Mouse (Mus musculus): ENCODE data around the gene 5330417C22Rik. TPM values are rescaled to one million over a fixed set of nuclear protein-coding genes. Genes with fewer than 3 reads are reported as not detected.
A peak's percentile ranks its signal among the peaks of the same experiment; 100 is the strongest.

Gene 5330417C22Rik
- polyA plus RNA-seq, 1 experiment, result not detected

- Histone ChIP-seq H3K4me3 (replicated peaks; ENCODE audit: control insufficient read depth, low read depth, low read length) (peak overlapping the region; percentile 91), H3K4me1 (ENCODE audit: control insufficient read depth, insufficient read depth, low read length) (no peaks in the 10 kb centered on the region; the same call in 1 of the 2 replicates), H3K27ac (ENCODE audit: control insufficient read depth, insufficient read depth, low read depth, low read length, poor library complexity) (peak overlapping the region; percentile 67)
- WGBS, result 3% methylated on average over 8 of the region's 8 CpGs
- TF ChIP-seq POLR2A (IDR thresholded peaks at IDR 0.05; ENCODE audit: borderline replicate concordance, control insufficient read depth, low read depth, low read length), result no peak
These were observed 92.3 kb downstream of the 5330417C22Rik start for GRCm38 (mm10) chr3:108444029-108444428.

- H3K4me3 ChIP-seq (replicated peaks; ENCODE audit: control insufficient read depth, low read depth, low read length), result no peak overlapping the region
- H3K4me1 ChIP-seq (ENCODE audit: control insufficient read depth, insufficient read depth, low read length), result no peaks in the 10 kb centered on the region; the same call in 1 of the 2 replicates
- TF ChIP-seq POLR2A (IDR thresholded peaks at IDR 0.05; ENCODE audit: borderline replicate concordance, control insufficient read depth, low read depth, low read length) (no peak), CTCF (IDR thresholded peaks at IDR 0.05; ENCODE audit: control insufficient read depth, insufficient read depth, low read length) (no peak)
- H3K27ac ChIP-seq (ENCODE audit: control insufficient read depth, insufficient read depth, low read depth, low read length, poor library complexity), result no peak overlapping the region
- 90% methylated on average over 7 of the region's 7 CpGs for WGBS
These were observed 100.0 kb downstream of the 5330417C22Rik start for GRCm38 (mm10) chr3:108436380-108436714.

- H3K4me3 ChIP-seq (replicated peaks; ENCODE audit: control insufficient read depth, low read depth, low read length), result no peak overlapping the region
- no peak overlapping the region for H3K27ac ChIP-seq (ENCODE audit: control insufficient read depth, insufficient read depth, low read depth, low read length, poor library complexity)
- TF ChIP-seq CTCF (IDR thresholded peaks at IDR 0.05; ENCODE audit: control insufficient read depth, insufficient read depth, low read length), result no peak
- TF ChIP-seq POLR2A (IDR thresholded peaks at IDR 0.05; ENCODE audit: borderline replicate concordance, control insufficient read depth, low read depth, low read length), result no peak
- no peaks in the 10 kb centered on the region; the same call in 1 of the 2 replicates for H3K4me1 ChIP-seq (ENCODE audit: control insufficient read depth, insufficient read depth, low read length)
- 86% methylated on average over 17 of the region's 17 CpGs for WGBS
These were observed 100.5 kb downstream of the 5330417C22Rik start for GRCm38 (mm10) chr3:108435701-108436379.

GRCm38 (mm10) chr3:108433881-108434495, 102.3 kb downstream of the 5330417C22Rik start:
- 85% methylated on average over 19 of the region's 19 CpGs for WGBS
- TF ChIP-seq CTCF (IDR thresholded peaks at IDR 0.05; ENCODE audit: control insufficient read depth, insufficient read depth, low read length), result no peak
- no peak for TF ChIP-seq POLR2A (IDR thresholded peaks at IDR 0.05; ENCODE audit: borderline replicate concordance, control insufficient read depth, low read depth, low read length)
- no peak overlapping the region; the same call in 1 of the 2 replicates for H3K27ac ChIP-seq (ENCODE audit: control insufficient read depth, insufficient read depth, low read depth, low read length, poor library complexity)
- H3K4me3 ChIP-seq (replicated peaks; ENCODE audit: control insufficient read depth, low read depth, low read length), result no peak overlapping the region
- H3K4me1 ChIP-seq (ENCODE audit: control insufficient read depth, insufficient read depth, low read length), result no peaks in the 10 kb centered on the region

GRCm38 (mm10) chr3:108433188-108433880, 103.0 kb downstream of the 5330417C22Rik start:
- no peak overlapping the region for H3K4me3 ChIP-seq (replicated peaks; ENCODE audit: control insufficient read depth, low read depth, low read length)

GRCm38 (mm10) chr3:108432542-108433187, 103.7 kb downstream of the 5330417C22Rik start:
- TF ChIP-seq CTCF (IDR thresholded peaks at IDR 0.05; ENCODE audit: control insufficient read depth, insufficient read depth, low read length) (no peak), POLR2A (IDR thresholded peaks at IDR 0.05; ENCODE audit: borderline replicate concordance, control insufficient read depth, low read depth, low read length) (no peak)
- Histone ChIP-seq H3K4me1 (ENCODE audit: control insufficient read depth, insufficient read depth, low read length) (no peaks in the 10 kb centered on the region), H3K4me3 (replicated peaks; ENCODE audit: control insufficient read depth, low read depth, low read length) (no peak overlapping the region), H3K27ac (ENCODE audit: control insufficient read depth, insufficient read depth, low read depth, low read length, poor library complexity) (no peak overlapping the region; the same call in 1 of the 2 replicates)
- 94% methylated on average over 13 of the region's 13 CpGs for WGBS

More at GRCm38 (mm10) chr3:108433188-108433880, 103.0 kb downstream of the 5330417C22Rik start:
- 89% methylated on average over 18 of the region's 18 CpGs for WGBS
- Histone ChIP-seq H3K4me1 (ENCODE audit: control insufficient read depth, insufficient read depth, low read length) (no peaks in the 10 kb centered on the region), H3K27ac (ENCODE audit: control insufficient read depth, insufficient read depth, low read depth, low read length, poor library complexity) (no peak overlapping the region; the same call in 1 of the 2 replicates)
- no peak for TF ChIP-seq CTCF (IDR thresholded peaks at IDR 0.05; ENCODE audit: control insufficient read depth, insufficient read depth, low read length)
- no peak for TF ChIP-seq POLR2A (IDR thresholded peaks at IDR 0.05; ENCODE audit: borderline replicate concordance, control insufficient read depth, low read depth, low read length)

GRCm38 (mm10) chr3:108425624-108426018, 110.7 kb downstream of the 5330417C22Rik start:
- WGBS, result 86% methylated on average over 6 of the region's 6 CpGs
- Histone ChIP-seq H3K27ac (ENCODE audit: control insufficient read depth, insufficient read depth, low read depth, low read length, poor library complexity) (no peak overlapping the region), H3K4me3 (replicated peaks; ENCODE audit: control insufficient read depth, low read depth, low read length) (no peak overlapping the region), H3K4me1 (ENCODE audit: control insufficient read depth, insufficient read depth, low read length) (no peaks in the 10 kb centered on the region)
- no peak for TF ChIP-seq POLR2A (IDR thresholded peaks at IDR 0.05; ENCODE audit: borderline replicate concordance, control insufficient read depth, low read depth, low read length)

Measured in bone marrow, adult 2 months (tissue).